In the genomic region with DNA sequence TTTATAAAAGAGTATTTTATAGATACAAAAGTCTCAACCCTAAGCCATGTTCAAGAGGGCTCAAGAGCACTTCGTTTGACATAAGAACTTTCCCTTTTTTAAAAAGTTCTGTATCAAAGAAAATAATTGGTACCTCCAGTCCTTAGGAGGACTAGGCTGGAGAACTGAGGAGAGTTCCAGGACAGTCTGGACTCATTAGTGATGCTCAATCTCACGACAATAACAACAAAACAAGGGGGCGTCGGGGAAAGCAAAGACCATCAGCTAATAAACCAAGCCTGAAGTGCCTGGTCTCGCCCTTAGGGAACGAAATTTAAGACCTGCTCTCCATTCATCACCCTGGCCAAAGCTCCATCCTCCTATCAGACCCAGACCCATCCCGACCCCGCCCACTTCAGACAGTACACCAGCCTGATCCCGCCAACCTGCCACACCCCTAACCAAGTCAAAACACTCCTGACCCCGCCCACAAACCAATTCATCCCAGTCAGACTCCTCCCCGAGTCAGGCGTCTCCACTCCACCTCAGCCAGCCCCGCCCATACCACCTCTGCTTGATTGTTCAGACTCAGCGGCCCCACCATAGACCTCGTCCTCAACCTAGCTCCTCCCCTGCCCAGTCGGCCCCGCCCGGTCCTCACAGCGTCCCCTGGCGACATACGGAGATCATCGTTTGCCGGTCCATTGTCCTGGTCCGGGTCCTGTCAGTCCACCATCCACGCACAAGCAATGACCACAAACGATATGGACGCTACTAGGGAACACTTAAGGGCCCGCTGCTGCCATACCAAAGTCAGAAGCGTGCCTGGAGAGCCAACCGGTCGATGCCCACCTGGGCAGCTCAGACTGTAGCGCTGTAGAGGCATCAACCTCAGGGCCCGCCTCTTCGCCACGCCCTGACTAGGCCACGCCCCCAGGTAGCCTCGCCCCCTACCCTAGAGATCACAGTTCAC, we compare ENCODE assay signal across 8 mouse cellular contexts. TPM values are rescaled to one million over a fixed set of nuclear protein-coding genes. Genes with fewer than 3 reads are reported as not detected.
DNase-seq lines count a peak whose midpoint lies in the region; ATAC-seq and TF ChIP-seq lines count a peak whose summit lies in the region.

No protein-coding gene starts in this region.

- ATAC-seq in cerebellum, adult (ENCODE audit: insufficient number of reproducible peaks, low FRiP score, low TSS enrichment), result no peak
- peak; percentile 98 for ATAC-seq in common myeloid progenitor, adult 5-6 weeks (replicated peaks; ENCODE audit: low read depth, poor library complexity, severe bottlenecking)
- ATAC-seq in lung, embryonic 15.5 days (ENCODE audit: borderline replicate concordance, extremely low read depth, low FRiP score, low TSS enrichment), result peak; percentile 86
- ATAC-seq in neutrophil, adult 5-6 weeks (ENCODE audit: extremely low read depth, insufficient number of reproducible peaks, low FRiP score, poor library complexity, severe bottlenecking), result peak; percentile 69

- H3K9me3 ChIP-seq in lung, embryonic 15.5 days, result no peaks in the 10 kb centered on the region

- peak; percentile 27 to 34 for DNase-seq in cerebellum, postnatal 14 days
- DNase-seq in heart, adult 8-10 months (ENCODE audit: low spot score), result peak; percentile 23
- peak; percentile 76 for DNase-seq in kidney, adult 2 months
- no peak for DNase-seq in frontal cortex, postnatal 25 days (ENCODE audit: low spot score in 2 of 2)

- H3K27me3 ChIP-seq in kidney, adult 2 months (replicated peaks; ENCODE audit: control insufficient read depth, insufficient read depth, low read length), result 0 out of 2 replicates have a peak, but pooled peaks cover 1% of the 10 kb centered on the region
- H3K27me3 ChIP-seq in lung, embryonic 15.5 days, result no peaks in the 10 kb centered on the region

- H3K4me3 ChIP-seq in kidney, adult 2 months (ENCODE audit: insufficient read depth, low read depth, low read length), result peak overlapping the region; percentile 49
- peak overlapping the region; percentile 39 for H3K4me3 ChIP-seq in lung, embryonic 15.5 days

- H3K4me1 ChIP-seq in kidney, adult 2 months (ENCODE audit: control insufficient read depth, insufficient read depth, low read length), result no peaks in the 10 kb centered on the region; the same call in 1 of the 2 replicates
- peaks cover 5% of the 10 kb centered on the region for H3K4me1 ChIP-seq in lung, embryonic 15.5 days

- TF ChIP-seq POLR2A in kidney, adult 2 months (IDR thresholded peaks at IDR 0.05; ENCODE audit: low read depth, low read length), result no peak

- H3K4me2 ChIP-seq in lung, embryonic 15.5 days, result peak overlapping the region; percentile 79

- H3K27ac ChIP-seq in kidney, adult 2 months (ENCODE audit: insufficient read depth, low read depth, low read length), result no peak overlapping the region
- H3K27ac ChIP-seq in lung, embryonic 15.5 days, result no peak overlapping the region

- H3K36me3 ChIP-seq in kidney, adult 2 months (ENCODE audit: control insufficient read depth, insufficient read depth, low read length), result no peaks in the 10 kb centered on the region
- H3K36me3 ChIP-seq in lung, embryonic 15.5 days, result no peaks in the 10 kb centered on the region

- H3K9ac ChIP-seq in lung, embryonic 15.5 days, result no peak overlapping the region

- peak; percentile 39 for TF ChIP-seq CTCF in kidney, adult 2 months (conservative IDR thresholded peaks at IDR 0.05; ENCODE audit: insufficient read depth, insufficient read length, low read depth, low read length)

- WGBS in kidney, adult 2 months, result 4% methylated on average over 37 of the region's 37 CpGs
- 2% methylated on average over 37 of the region's 37 CpGs for WGBS in lung, embryonic 15.5 days

RNA-seq across cellular contexts. Expression of a gene that starts 35.5 kb away (rescaled TPM):
- total RNA-seq in common myeloid progenitor, adult 5-6 weeks (2017), result 0.41 and 0.92 TPM in 2 replicates
- total RNA-seq in heart, adult 8-10 months (2022), result not detected
- not detected in 2 replicates for polyA plus RNA-seq in kidney, adult 2 months (2012; rRNA removed)
- 0.06 TPM in 1 of 2 replicates, not detected in the other for polyA plus RNA-seq in lung, embryonic 15.5 days (2015; fragmentation: Nextera tagmentation; extraction: Ambion mirVana)
- 0.98 TPM in 1 of 2 replicates, not detected in the other for total RNA-seq in neutrophil, adult 5-6 weeks (2017)

RNA-seq across cellular contexts. Expression of a gene that starts 39.7 kb away (rescaled TPM):
- 4.6 and 7.8 TPM in 2 replicates for total RNA-seq in common myeloid progenitor, adult 5-6 weeks (2017)
- total RNA-seq in heart, adult 8-10 months (2022), result 10 to 100 TPM; 10.8 to 11.6 (median 11.5) TPM
- polyA plus RNA-seq in kidney, adult 2 months (2012; rRNA removed), result 14.7 and 18.9 TPM in 2 replicates
- polyA plus RNA-seq in lung, embryonic 15.5 days (2015; fragmentation: Nextera tagmentation; extraction: Ambion mirVana), result 2.3 and 2.4 TPM in 2 replicates
- total RNA-seq in neutrophil, adult 5-6 weeks (2017), result 53.7 and 66.7 TPM in 2 replicates

RNA-seq across cellular contexts. Expression of a gene that starts 39.8 kb away (rescaled TPM):
- total RNA-seq in common myeloid progenitor, adult 5-6 weeks (2017), result 15.2 and 15.4 TPM in 2 replicates
- total RNA-seq in heart, adult 8-10 months (2022), result 10 to 100 TPM in 2 of 4 experiments, 1 to 10 TPM in 2; 8.5 to 10.9 (median 9.5) TPM
- 15.9 and 18.6 TPM in 2 replicates for polyA plus RNA-seq in kidney, adult 2 months (2012; rRNA removed)
- polyA plus RNA-seq in lung, embryonic 15.5 days (2015; fragmentation: Nextera tagmentation; extraction: Ambion mirVana), result 4.9 and 5.2 TPM in 2 replicates
- total RNA-seq in neutrophil, adult 5-6 weeks (2017), result 43.5 and 46.2 TPM in 2 replicates

Comparison
In these comparisons a context has a peak if more than half of its experiments do, and no peak if none do; other contexts are left out.
1. DNase-seq: peak in cerebellum, postnatal 14 days (2 of 2), heart, adult 8-10 months (single experiment) and kidney, adult 2 months (single experiment); none in frontal cortex, postnatal 25 days (0 of 2).